Mouse (Mus musculus) midbrain, embryonic 16.5 days (tissue): ENCODE data around the gene Pmepa1. TPM values are rescaled to one million over a fixed set of nuclear protein-coding genes. Genes with fewer than 3 reads are reported as not detected.

Experiments
- ATAC-seq: fragments of 200-750 bp; cut with Nextera tagmentation; 2 replicates; pipeline ENCODE4 v1.8.0; 2017; ENCODE audit warnings: moderate TSS enrichment
- H3K27ac ChIP-seq: fragments of 300-500 bp; sonication (generic); 2 replicates; pipeline ENCODE4 v1.5.1; 2014; ENCODE audit warnings: mild to moderate bottlenecking, low read length, mixed read lengths
- H3K27me3 ChIP-seq: fragments of 300-500 bp; sonication (generic); 2 replicates; pipeline ENCODE4 v1.6.1; 2014; ENCODE audit warnings: low read depth, low read length, mixed read lengths; ENCODE audit not compliant: control insufficient read depth, insufficient read depth
- H3K36me3 ChIP-seq: fragments of 300-500 bp; sonication (generic); 2 replicates; pipeline ENCODE4 v1.6.1; 2014; ENCODE audit warnings: mild to moderate bottlenecking, low read length, moderate library complexity, mixed read lengths; ENCODE audit not compliant: control insufficient read depth, insufficient read depth
- H3K4me1 ChIP-seq: fragments of 300-500 bp; sonication (generic); 2 replicates; pipeline ENCODE4 v1.6.1; 2014; ENCODE audit warnings: mild to moderate bottlenecking, low read length, mixed read lengths; ENCODE audit not compliant: control insufficient read depth, insufficient read depth
- H3K4me2 ChIP-seq: fragments of 300-500 bp; sonication (generic); 2 replicates; pipeline ENCODE4 v1.6.1; 2014; ENCODE audit warnings: mild to moderate bottlenecking, low read length, mixed read lengths
- H3K4me3 ChIP-seq: fragments of 300-500 bp; sonication (generic); 2 replicates; pipeline ENCODE4 v1.5.1; 2014; ENCODE audit warnings: low read depth, mild to moderate bottlenecking, low read length, moderate library complexity, mixed read lengths
- H3K9ac ChIP-seq: fragments of 300-500 bp; sonication (generic); 2 replicates; pipeline ENCODE4 v1.6.1; 2014; ENCODE audit warnings: low read depth, low read length, mixed read lengths
- H3K9me3 ChIP-seq: fragments of 300-500 bp; sonication (generic); replicated peaks from 2 replicates; pipeline ENCODE4 v1.6.1; 2014; ENCODE audit warnings: mild to moderate bottlenecking, low read length, mixed read lengths; ENCODE audit not compliant: control insufficient read depth, poor library complexity, severe bottlenecking
- WGBS: fragments of 180-500 bp; shearing (Covaris S2); extraction: QIAGEN DNeasy Blood & Tissue Kit; methylation state at CpG from one replicate; pipeline ENCODE4 v1.1.7; 2014; 5-methylcytosine and 5-hydroxymethylcytosine counted together
- polyA plus RNA-seq: library from polyadenylated mRNA; unstranded; fragments of >200 nt; fragmentation: Nextera tagmentation; extraction: Ambion mirVana; gene quantifications from 2 replicates; pipeline ENCODE4 v1.2.1, GENCODE M21; 2015

Pmepa1 gene
- polyA plus RNA-seq, 1 experiment from 2014 or later = 3.4 TPM

GRCm38 (mm10) chr2:173300663-173301630 is 24.6 kb upstream of the Pmepa1 start:
- Histone ChIP-seq H3K4me2 (no peak overlapping the region), H3K27ac (no peak overlapping the region), H3K27me3 (no peaks in the 10 kb centered on the region), H3K9ac (no peak overlapping the region), H3K4me1 (no peaks in the 10 kb centered on the region), H3K36me3 (no peaks in the 10 kb centered on the region), H3K9me3 (peaks cover 6% of the 10 kb centered on the region; the same call in 1 of the 2 replicates), H3K4me3 (no peak overlapping the region)
- 76% methylated on average over 26 of the region's 28 CpGs for WGBS
- ATAC-seq = no peak

DNA sequence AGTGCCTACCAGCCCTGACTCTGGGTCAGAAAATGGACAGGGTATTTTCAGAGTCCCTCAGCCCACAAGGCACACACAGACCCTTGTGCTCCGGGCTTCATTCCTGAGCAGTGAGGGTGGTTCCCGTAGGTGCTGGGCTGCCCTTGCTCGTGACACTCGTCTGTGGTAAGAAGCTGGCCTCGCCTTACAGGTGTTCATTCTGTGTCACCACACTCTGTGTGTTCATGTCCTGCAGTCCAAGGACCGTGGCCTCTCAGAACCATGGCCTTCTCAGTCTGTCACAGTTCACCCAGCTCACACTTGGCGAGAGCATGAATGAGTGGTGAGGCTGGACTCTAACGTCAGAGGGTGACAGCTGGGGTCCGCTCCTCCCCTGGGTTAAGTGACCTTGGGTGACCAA is 20.1 kb upstream of the Pmepa1 start:
- 85% methylated on average over 9 of the region's 9 CpGs for WGBS
- no peak overlapping the region for H3K9ac ChIP-seq
- H3K4me3 ChIP-seq = no peak overlapping the region
- H3K4me2 ChIP-seq = no peak overlapping the region
- H3K27me3 ChIP-seq = no peaks in the 10 kb centered on the region
- no peak overlapping the region for H3K27ac ChIP-seq
- H3K36me3 ChIP-seq = no peaks in the 10 kb centered on the region
- no peak for ATAC-seq
- H3K4me1 ChIP-seq = no peaks in the 10 kb centered on the region
- peaks cover 6% of the 10 kb centered on the region; the same call in 1 of the 2 replicates for H3K9me3 ChIP-seq

- no peaks in the 10 kb centered on the region for H3K4me1 ChIP-seq
- H3K27me3 ChIP-seq = no peaks in the 10 kb centered on the region
- H3K4me3 ChIP-seq = no peak overlapping the region
- H3K36me3 ChIP-seq = no peaks in the 10 kb centered on the region
- ATAC-seq = no peak
- H3K9me3 ChIP-seq = no peaks in the 10 kb centered on the region
- no peak overlapping the region for H3K27ac ChIP-seq
- no peak overlapping the region for H3K9ac ChIP-seq
- 51% methylated on average over 6 of the region's 6 CpGs for WGBS
- no peak overlapping the region for H3K4me2 ChIP-seq
Observed at GRCm38 (mm10) chr2:173293042-173293441, 16.7 kb upstream of the Pmepa1 start.

DNA sequence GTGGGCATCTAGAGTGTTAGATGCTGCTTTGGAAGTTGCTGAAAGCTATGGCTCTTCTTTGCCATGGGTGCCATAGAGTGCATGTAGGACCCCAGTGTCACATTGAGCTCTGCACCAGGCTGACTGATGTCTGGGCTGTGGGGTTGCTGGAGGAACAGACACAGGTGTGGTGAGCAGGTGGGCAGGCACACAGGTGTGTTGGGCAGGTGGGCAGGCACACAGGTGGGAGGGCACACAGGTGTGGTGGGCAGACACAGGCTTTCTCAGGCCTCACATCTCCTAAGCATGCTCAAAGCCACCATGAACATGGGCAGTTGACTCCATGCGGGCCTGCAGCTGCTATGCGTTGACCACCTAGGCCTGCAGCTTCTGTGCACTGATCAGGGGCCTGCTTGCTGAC is 16.2 kb upstream of the Pmepa1 start:
- H3K27ac ChIP-seq = no peak overlapping the region
- no peak overlapping the region for H3K4me2 ChIP-seq
- H3K9me3 ChIP-seq = no peaks in the 10 kb centered on the region
- no peak for ATAC-seq
- H3K36me3 ChIP-seq = no peaks in the 10 kb centered on the region
- no peak overlapping the region for H3K4me3 ChIP-seq
- 97% methylated on average over 2 of the region's 2 CpGs for WGBS
- H3K27me3 ChIP-seq = no peaks in the 10 kb centered on the region
- H3K9ac ChIP-seq = no peak overlapping the region
- no peaks in the 10 kb centered on the region for H3K4me1 ChIP-seq

GRCm38 (mm10) chr2:173290981-173291380 is 14.6 kb upstream of the Pmepa1 start:
- Histone ChIP-seq H3K4me1 (no peaks in the 10 kb centered on the region), H3K27me3 (no peaks in the 10 kb centered on the region), H3K4me3 (no peak overlapping the region), H3K9me3 (no peaks in the 10 kb centered on the region), H3K9ac (no peak overlapping the region), H3K4me2 (no peak overlapping the region), H3K27ac (no peak overlapping the region), H3K36me3 (no peaks in the 10 kb centered on the region)
- no peak for ATAC-seq
- 97% methylated on average over 11 of the region's 11 CpGs for WGBS

DNA sequence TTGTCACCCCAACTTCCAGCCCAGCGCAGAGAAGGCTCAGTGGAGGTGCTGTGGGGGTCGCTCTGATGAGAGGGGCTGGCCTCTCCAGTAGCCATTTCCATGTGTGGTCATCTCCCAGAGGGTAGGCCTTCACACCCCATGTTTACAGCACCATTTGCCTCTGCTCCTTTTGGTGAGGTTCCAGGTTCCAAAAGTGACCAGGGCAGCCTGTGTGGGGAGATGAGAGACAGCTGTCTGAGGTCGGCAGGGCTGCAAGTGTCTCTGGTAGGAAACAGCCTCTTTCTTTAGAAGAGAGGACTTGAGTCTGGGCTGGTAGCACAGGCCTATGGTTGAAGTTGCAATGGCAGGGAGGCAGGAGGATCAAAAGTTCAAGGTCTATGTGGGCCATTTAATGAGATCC is 13.6 kb upstream of the Pmepa1 start:
- Histone ChIP-seq H3K27ac (no peak overlapping the region), H3K27me3 (no peaks in the 10 kb centered on the region), H3K4me1 (no peaks in the 10 kb centered on the region), H3K9me3 (no peaks in the 10 kb centered on the region), H3K4me3 (no peak overlapping the region), H3K36me3 (no peaks in the 10 kb centered on the region), H3K4me2 (no peak overlapping the region), H3K9ac (no peak overlapping the region)
- no peak for ATAC-seq
- 69% methylated on average over 3 of the region's 3 CpGs for WGBS

GRCm38 (mm10) chr2:173285816-173286538 is 9.6 kb upstream of the Pmepa1 start:
- Histone ChIP-seq H3K36me3 (no peaks in the 10 kb centered on the region), H3K4me3 (no peak overlapping the region), H3K4me1 (no peaks in the 10 kb centered on the region), H3K4me2 (no peak overlapping the region), H3K9me3 (no peaks in the 10 kb centered on the region), H3K27me3 (no peaks in the 10 kb centered on the region), H3K27ac (no peak overlapping the region), H3K9ac (no peak overlapping the region)
- 90% methylated on average over 12 of the region's 12 CpGs for WGBS
- no peak for ATAC-seq

DNA sequence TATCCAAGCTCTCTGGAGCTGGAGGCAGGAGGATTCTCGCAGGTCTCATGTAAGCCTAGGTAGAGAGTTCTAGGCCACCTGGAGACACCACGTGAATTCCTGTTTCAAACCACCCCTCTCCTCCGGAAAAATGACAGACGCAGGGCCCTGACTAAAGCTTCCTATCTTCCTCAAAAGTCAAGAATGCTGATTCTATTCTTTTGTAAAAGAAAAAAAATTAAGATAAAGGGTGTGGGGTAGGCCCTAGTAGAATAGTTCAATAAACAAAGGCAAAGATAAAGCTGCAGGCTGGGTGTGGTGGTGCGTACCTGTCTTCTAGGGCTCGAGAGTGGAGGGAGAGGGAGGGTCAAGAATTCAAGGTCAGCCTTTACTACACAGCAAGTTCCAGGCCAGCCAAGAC is 8.4 kb upstream of the Pmepa1 start:
- no peaks in the 10 kb centered on the region for H3K36me3 ChIP-seq
- H3K4me3 ChIP-seq = no peak overlapping the region
- H3K4me2 ChIP-seq = no peak overlapping the region
- WGBS = 81% methylated on average over 6 of the region's 6 CpGs
- no peak overlapping the region for H3K9ac ChIP-seq
- no peaks in the 10 kb centered on the region for H3K9me3 ChIP-seq
- no peaks in the 10 kb centered on the region for H3K27me3 ChIP-seq
- no peak overlapping the region for H3K27ac ChIP-seq
- H3K4me1 ChIP-seq = no peaks in the 10 kb centered on the region
- no peak for ATAC-seq

- H3K4me1 ChIP-seq = peaks cover 2% of the 10 kb centered on the region
- H3K36me3 ChIP-seq = no peaks in the 10 kb centered on the region
- H3K4me2 ChIP-seq = no peak overlapping the region
- H3K27me3 ChIP-seq = no peaks in the 10 kb centered on the region
- WGBS = 86% methylated on average over 8 of the region's 8 CpGs
- no peak overlapping the region for H3K9ac ChIP-seq
- no peak for ATAC-seq
- no peak overlapping the region for H3K4me3 ChIP-seq
- no peaks in the 10 kb centered on the region for H3K9me3 ChIP-seq
- H3K27ac ChIP-seq = no peak overlapping the region
Observed at GRCm38 (mm10) chr2:173282191-173282590, 5.9 kb upstream of the Pmepa1 start.
